Mouse (Mus musculus) embryo, embryonic 10 days (tissue): ENCODE data around the gene Tnfsf12.

ENCODE experiments used
- DNase-seq: peaks from one replicate; pipeline ENCODE4 v3.0.0-alpha.2; 2015; ENCODE audit warnings: low spot score

The Tnfsf12 gene

DNA sequence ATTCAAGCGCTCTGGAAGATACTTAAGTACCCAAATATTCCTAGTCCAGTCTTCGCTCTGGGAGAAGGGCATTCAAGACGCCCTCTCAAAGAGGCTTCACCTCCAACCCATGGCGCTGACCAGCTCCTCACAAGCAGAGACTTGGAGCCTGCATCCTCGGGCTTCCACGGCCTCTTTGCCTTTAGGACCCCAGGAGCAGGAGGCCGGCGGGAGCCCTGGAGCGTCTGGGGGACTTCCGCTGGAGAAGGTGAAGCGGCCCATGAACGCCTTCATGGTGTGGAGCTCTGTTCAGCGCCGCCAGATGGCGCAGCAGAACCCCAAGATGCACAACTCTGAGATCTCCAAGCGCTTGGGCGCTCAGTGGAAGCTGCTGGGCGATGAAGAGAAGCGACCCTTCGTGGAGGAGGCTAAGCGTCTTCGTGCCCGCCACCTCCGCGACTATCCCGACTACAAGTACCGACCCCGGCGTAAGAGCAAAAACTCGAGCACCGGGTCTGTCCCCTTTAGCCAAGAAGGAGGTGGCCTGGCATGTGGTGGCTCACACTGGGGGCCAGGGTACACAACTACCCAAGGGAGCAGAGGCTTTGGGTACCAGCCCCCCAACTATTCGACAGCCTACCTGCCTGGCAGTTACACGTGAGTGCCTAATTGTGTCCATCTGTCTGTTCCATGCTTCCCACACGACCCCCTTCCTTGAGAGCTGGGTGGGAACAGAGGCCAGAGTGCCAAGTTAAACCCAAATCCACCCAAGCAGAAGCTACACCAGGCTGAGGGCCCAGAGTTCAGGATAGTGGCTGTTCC lies 40.2 kb downstream of the Tnfsf12 start, which contains the start of gene Sox15:
Sox15 (plus strand) TSS at position 51 of the 801 bp plus-strand sequence.
- peak; percentile 87 for DNase-seq

- no peak for DNase-seq
These were observed 40.9 kb downstream of the Tnfsf12 start for GRCm38 (mm10) chr11:69654760-69655159.

- no peak for DNase-seq
These were observed 42.2 kb downstream of the Tnfsf12 start for GRCm38 (mm10) chr11:69653399-69653798.

DNA sequence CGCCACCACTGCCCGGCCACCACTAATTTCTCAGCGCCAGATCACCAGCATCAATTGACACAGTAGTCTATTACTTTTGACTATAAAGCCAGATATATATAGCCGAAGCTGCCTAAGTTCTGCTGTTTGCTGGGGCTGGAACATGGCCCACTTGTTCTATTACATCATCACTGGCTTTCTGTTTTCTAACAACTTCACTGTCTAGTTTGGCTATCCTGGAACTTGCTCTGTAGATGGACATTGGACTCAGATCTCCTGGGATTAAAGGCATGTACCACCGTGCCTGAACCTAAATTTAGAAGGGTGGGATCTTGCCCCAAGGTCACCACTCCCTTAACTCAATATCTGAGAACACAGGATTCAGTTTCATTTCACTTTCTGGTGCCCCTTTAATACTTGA lies 49.8 kb downstream of the Tnfsf12 start:
- no peak for DNase-seq
